ENCODE assay signal across 22 mouse cellular contexts in the genomic region with DNA sequence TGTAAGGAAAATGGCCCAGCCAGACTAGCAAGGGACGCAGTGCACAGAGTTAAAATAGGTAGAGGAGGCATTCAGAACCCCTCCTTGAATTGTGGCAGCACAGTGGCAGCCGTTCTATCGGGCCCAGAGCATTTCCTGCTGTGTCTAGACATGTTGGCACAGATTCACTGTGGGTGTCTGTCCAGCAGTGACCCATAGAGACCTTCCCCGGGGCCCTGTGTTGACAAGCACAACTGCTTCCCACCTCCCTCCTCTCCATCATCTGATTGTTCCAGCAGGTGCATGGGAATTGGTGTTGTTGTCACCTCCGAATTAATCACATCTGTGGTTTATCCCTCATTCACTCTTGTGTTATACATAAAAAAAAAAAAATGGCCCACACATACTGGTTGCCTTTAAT.
DNase-seq lines count a peak whose midpoint lies in the region; ATAC-seq and TF ChIP-seq lines count a peak whose summit lies in the region.
"Had no signal": no experiment of that assay in that cellular context is flagged by ENCODE, and none has a peak within 500 bp of the region (broad histone marks: within the 10 kb centered on the region; RNA-seq: fewer than 3 reads in every experiment).

No protein-coding gene starts in this region.

- H3K36me3 ChIP-seq in kidney, postnatal 0 days (ENCODE audit: insufficient read depth, low read length): no peaks in the 10 kb centered on the region
- H3K36me3 ChIP-seq: embryonic facial prominence, embryonic 12.5 days; heart, embryonic 13.5 days; limb, embryonic 12.5 days; liver, embryonic 12.5 days had no signal

- no peak overlapping the region for H3K27ac ChIP-seq in kidney, postnatal 0 days
- H3K27ac ChIP-seq: embryonic facial prominence, embryonic 12.5 days; forebrain, embryonic 13.5 days; heart, embryonic 13.5 days; limb, embryonic 12.5 days; liver, embryonic 12.5 days; stomach, postnatal 0 days had no signal

- no peak overlapping the region for H3K4me3 ChIP-seq in kidney, postnatal 0 days (replicated peaks; ENCODE audit: low read depth, low read length)
- H3K4me3 ChIP-seq: embryonic facial prominence, embryonic 12.5 days; erythroblast, embryonic 14.5 days; forebrain, embryonic 13.5 days; heart, embryonic 13.5 days; limb, embryonic 12.5 days; liver, embryonic 12.5 days had no signal

- H3K9me3 ChIP-seq in kidney, postnatal 0 days (replicated peaks; ENCODE audit: low read length): no peaks in the 10 kb centered on the region
- H3K9me3 ChIP-seq: embryonic facial prominence, embryonic 12.5 days; forebrain, embryonic 13.5 days; heart, embryonic 13.5 days; limb, embryonic 12.5 days; liver, embryonic 12.5 days had no signal

- no peak overlapping the region for H3K9ac ChIP-seq in kidney, postnatal 0 days (ENCODE audit: low read depth, low read length)
- H3K9ac ChIP-seq: embryonic facial prominence, embryonic 12.5 days; forebrain, embryonic 13.5 days; heart, embryonic 13.5 days; limb, embryonic 12.5 days; liver, embryonic 12.5 days had no signal

- H3K4me2 ChIP-seq in kidney, postnatal 0 days (ENCODE audit: low read length): no peak overlapping the region
- H3K4me2 ChIP-seq: embryonic facial prominence, embryonic 12.5 days; forebrain, embryonic 13.5 days; heart, embryonic 13.5 days; limb, embryonic 12.5 days; liver, embryonic 12.5 days; midbrain, embryonic 11.5 days had no signal

- peak; percentile 13 to 28 for DNase-seq in frontal cortex, postnatal 10 days (ENCODE audit: low spot score in 2 of 2)
- no peak for DNase-seq in frontal cortex, postnatal 25 days (ENCODE audit: low spot score in 2 of 2)
- DNase-seq in kidney, postnatal 0 days (ENCODE audit: low spot score): peak; percentile 8
- DNase-seq in kidney, adult 8-10 months: no peak
- DNase-seq in left cerebral cortex, adult 11 months (ENCODE audit: low spot score): peak; percentile 16
- DNase-seq in left cerebral cortex, adult 18-20 months (ENCODE audit: low spot score in 2 of 2): no peak
- DNase-seq in right cerebral cortex, postnatal 14 days: peak; percentile 9
- no peak for DNase-seq in right cerebral cortex, adult 18-20 months
- DNase-seq: adrenal gland, postnatal 10 days; cerebellum, adult 11 months; lung, adult 2 months had no signal

- no peak for TF ChIP-seq CTCF in kidney, postnatal 0 days (IDR thresholded peaks at IDR 0.05; ENCODE audit: low read depth)

- no peak for ATAC-seq in kidney, postnatal 0 days (replicated peaks; ENCODE audit: low FRiP score, low read depth)
- ATAC-seq: activated CD4-positive, CD25-positive, alpha-beta regulatory T cell, adult 4 months; CD4-positive, CD25-positive, alpha-beta regulatory T cell, adult 4 months; forebrain, embryonic 13.5 days; intestine, embryonic 16.5 days; liver, embryonic 12.5 days had no signal

- H3K4me1 ChIP-seq in kidney, postnatal 0 days (replicated peaks; ENCODE audit: insufficient read depth, low read length): no peaks in the 10 kb centered on the region
- H3K4me1 ChIP-seq: limb, embryonic 12.5 days; liver, embryonic 12.5 days had no signal

- no peaks in the 10 kb centered on the region for H3K27me3 ChIP-seq in kidney, postnatal 0 days (ENCODE audit: insufficient read depth, low read length)
- H3K27me3 ChIP-seq: embryonic facial prominence, embryonic 12.5 days; forebrain, embryonic 13.5 days; heart, embryonic 13.5 days; limb, embryonic 12.5 days; liver, embryonic 12.5 days had no signal

- WGBS in kidney, postnatal 0 days: 33% methylated on average over 5 of the region's 5 CpGs

Comparison
In these comparisons a context has a peak if more than half of its experiments do, and no peak if none do; other contexts are left out.
1. DNase-seq: peak in frontal cortex, postnatal 10 days (2 of 2), kidney, postnatal 0 days (single experiment), left cerebral cortex, adult 11 months (single experiment) and right cerebral cortex, postnatal 14 days (single experiment); none in frontal cortex, postnatal 25 days (0 of 2), kidney, adult 8-10 months (0 of 2), left cerebral cortex, adult 18-20 months (0 of 2) and right cerebral cortex, adult 18-20 months (single experiment).